Mouse (Mus musculus) kidney, embryonic 15.5 days (tissue): ENCODE results near the gene Olfr898. TPM values are rescaled to one million over a fixed set of nuclear protein-coding genes. Genes with fewer than 3 reads are reported as not detected.

Experiments used
- ATAC-seq: fragments of 200-750 bp; cut with Nextera tagmentation; replicated peaks from 2 replicates; pipeline ENCODE4 v1.8.0; 2017; ENCODE audit warnings: moderate TSS enrichment; ENCODE audit not compliant: low FRiP score
- H3K27ac ChIP-seq: fragments of 300-500 bp; sonication (generic); 2 replicates; pipeline ENCODE4 v1.5.1; 2015; ENCODE audit warnings: mild to moderate bottlenecking, inconsistent platforms
- H3K27me3 ChIP-seq: fragments of 300-500 bp; sonication (generic); 2 replicates; pipeline ENCODE4 v1.6.1; 2015; ENCODE audit warnings: inconsistent platforms
- H3K36me3 ChIP-seq: fragments of 300-500 bp; sonication (generic); 2 replicates; pipeline ENCODE4 v1.6.1; 2015; ENCODE audit warnings: inconsistent platforms
- H3K4me1 ChIP-seq: fragments of 300-500 bp; sonication (generic); 2 replicates; pipeline ENCODE4 v1.6.1; 2015; ENCODE audit warnings: inconsistent platforms
- H3K4me2 ChIP-seq: fragments of 300-500 bp; sonication (generic); 2 replicates; pipeline ENCODE4 v1.6.1; 2015; ENCODE audit warnings: moderate library complexity, mild to moderate bottlenecking, inconsistent platforms
- H3K4me3 ChIP-seq: fragments of 300-500 bp; sonication (generic); replicated peaks from 2 replicates; pipeline ENCODE4 v1.5.1; 2015; ENCODE audit warnings: mild to moderate bottlenecking, inconsistent platforms
- H3K9ac ChIP-seq: fragments of 300-500 bp; sonication (generic); 2 replicates; pipeline ENCODE4 v1.6.1; 2015; ENCODE audit warnings: mild to moderate bottlenecking, inconsistent platforms
- H3K9me3 ChIP-seq: fragments of 300-500 bp; sonication (generic); replicated peaks from 2 replicates; pipeline ENCODE4 v1.6.1; 2016; ENCODE audit warnings: inconsistent platforms
- WGBS: fragments of 180-500 bp; shearing (Covaris S2); methylation state at CpG from one replicate; pipeline ENCODE4 v1.1.7; 2015; ENCODE audit warnings: mixed read lengths; 5-methylcytosine and 5-hydroxymethylcytosine counted together
- polyA plus RNA-seq: library from polyadenylated mRNA; unstranded; fragments of >200 nt; fragmentation: Nextera tagmentation; extraction: Ambion mirVana; gene quantifications from 2 replicates; pipeline ENCODE4 v1.2.1, GENCODE M21; 2015

The Olfr898 gene
- polyA plus RNA-seq = not detected in 2 replicates

DNA sequence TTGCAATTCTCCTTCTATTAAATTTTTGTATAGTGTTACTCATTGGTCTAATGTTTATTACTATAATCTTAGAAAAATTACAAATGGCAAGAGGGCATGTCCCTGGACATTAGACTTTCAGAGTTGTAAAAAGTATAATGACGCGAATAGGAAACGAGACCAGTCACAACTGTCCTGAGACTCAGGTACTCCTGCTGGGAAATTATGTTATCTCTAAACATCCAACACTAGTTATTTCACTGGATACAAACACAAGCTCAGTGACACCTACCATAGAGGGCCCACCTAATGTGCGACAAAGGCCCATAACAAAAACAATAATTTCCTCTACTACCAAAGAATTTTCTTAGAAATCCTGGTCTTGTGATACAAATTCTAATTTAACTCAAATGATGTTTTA lies at the start of gene Olfr898:
Gene Olfr898, plus strand, starts transcription at position 301 of the 400 bp plus-strand sequence.
- H3K4me3 ChIP-seq = no peak within 1 kb of the TSS
- H3K36me3 ChIP-seq = no peaks in the 10 kb centered on the region
- no peaks in the 10 kb centered on the region for H3K4me1 ChIP-seq
- ATAC-seq = no peak
- no peak within 1 kb of the TSS for H3K4me2 ChIP-seq
- no peaks in the 10 kb centered on the region for H3K27me3 ChIP-seq
- H3K9ac ChIP-seq = no peak within 1 kb of the TSS
- no peak within 1 kb of the TSS for H3K27ac ChIP-seq
- WGBS = 95% methylated on average over 4 of the region's 4 CpGs
- H3K9me3 ChIP-seq = no peaks in the 10 kb centered on the region

DNA sequence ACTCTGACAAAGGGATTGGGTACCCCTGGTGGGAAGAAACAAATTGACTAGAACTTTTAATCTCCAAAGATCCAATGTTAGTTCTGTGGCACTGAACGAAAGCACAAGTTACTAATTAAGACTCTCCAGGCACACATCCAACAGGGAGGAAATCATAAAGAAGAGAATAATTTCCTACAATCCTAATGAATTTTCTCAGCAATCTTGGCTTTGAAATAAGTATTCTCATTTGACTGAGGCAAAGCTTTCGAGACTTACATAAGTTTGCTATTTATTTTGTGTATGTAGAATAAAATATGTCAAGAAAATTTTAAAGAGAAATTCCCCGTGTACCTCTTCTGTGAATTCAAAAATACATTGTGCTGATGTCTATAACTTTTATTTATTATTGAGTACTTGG lies 19.5 kb upstream of the Olfr898 start, which contains the start of gene Olfr25:
Gene Olfr25, plus strand, starts transcription at position 301 of the 400 bp plus-strand sequence.
- Histone ChIP-seq H3K9ac (no peak within 1 kb of the TSS), H3K27ac (no peak within 1 kb of the TSS), H3K27me3 (no peaks in the 10 kb centered on the region), H3K4me2 (no peak within 1 kb of the TSS), H3K9me3 (no peaks in the 10 kb centered on the region), H3K4me1 (no peaks in the 10 kb centered on the region), H3K36me3 (no peaks in the 10 kb centered on the region), H3K4me3 (no peak within 1 kb of the TSS)
- no peak for ATAC-seq
- 82% methylated on average over 3 of the region's 3 CpGs for WGBS

DNA sequence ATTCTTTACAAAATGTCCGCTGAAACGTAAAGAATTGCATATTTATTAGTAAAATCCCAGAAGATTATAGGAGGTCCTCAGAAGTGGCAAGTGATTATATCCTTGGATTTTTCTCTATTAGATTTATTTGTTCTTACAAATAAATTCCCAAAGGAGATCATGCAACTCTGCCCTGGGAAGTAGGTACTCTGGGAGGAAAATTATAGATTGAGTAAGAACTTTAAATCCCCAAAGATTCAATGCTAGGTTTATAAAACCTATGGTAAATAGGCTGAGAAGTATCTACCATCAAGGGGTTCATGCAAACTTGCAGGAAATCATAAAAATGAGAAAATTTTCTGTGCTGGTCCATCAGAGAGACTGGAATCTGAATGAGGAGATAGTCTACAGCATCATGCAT lies 18.4 kb downstream of the Olfr898 start, which contains the start of gene Olfr250:
Gene Olfr250, plus strand, starts transcription at position 301 of the 400 bp plus-strand sequence.
- H3K9me3 ChIP-seq = no peaks in the 10 kb centered on the region
- H3K4me3 ChIP-seq = no peak within 1 kb of the TSS
- H3K4me1 ChIP-seq = no peaks in the 10 kb centered on the region
- no peak within 1 kb of the TSS for H3K9ac ChIP-seq
- no peaks in the 10 kb centered on the region for H3K36me3 ChIP-seq
- no peaks in the 10 kb centered on the region for H3K27me3 ChIP-seq
- ATAC-seq = no peak
- 95% methylated on average over 2 of the region's 2 CpGs for WGBS
- no peak within 1 kb of the TSS for H3K4me2 ChIP-seq
- no peak within 1 kb of the TSS for H3K27ac ChIP-seq

DNA sequence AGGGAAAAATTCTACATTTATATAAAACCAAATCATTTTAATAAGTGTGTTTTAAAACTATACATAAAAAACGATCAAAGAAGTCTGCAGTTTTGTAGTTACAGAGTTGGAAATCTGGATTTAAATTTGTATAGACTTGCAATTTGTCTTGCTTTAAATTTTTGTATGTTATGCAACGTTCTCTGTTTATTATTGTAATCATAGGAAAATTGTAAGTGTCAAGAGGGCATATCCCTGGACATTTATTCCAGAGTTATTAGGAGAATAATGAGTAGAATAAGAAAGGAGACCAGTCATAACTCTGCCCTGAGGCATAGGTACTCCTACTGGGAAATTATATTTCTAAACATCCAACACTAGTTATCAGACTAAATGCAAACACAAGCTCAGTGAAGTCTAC lies 28.6 kb downstream of the Olfr898 start, which contains the start of gene Olfr251:
Gene Olfr251, plus strand, starts transcription at position 301 of the 400 bp plus-strand sequence.
- H3K9me3 ChIP-seq = no peaks in the 10 kb centered on the region
- no peaks in the 10 kb centered on the region for H3K4me1 ChIP-seq
- H3K4me3 ChIP-seq = no peak within 1 kb of the TSS
- no peak within 1 kb of the TSS for H3K27ac ChIP-seq
- H3K9ac ChIP-seq = no peak within 1 kb of the TSS
- H3K36me3 ChIP-seq = no peaks in the 10 kb centered on the region
- 61% methylated on average over 2 of the region's 2 CpGs for WGBS
- ATAC-seq = no peak
- no peaks in the 10 kb centered on the region for H3K27me3 ChIP-seq
- H3K4me2 ChIP-seq = no peak within 1 kb of the TSS

DNA sequence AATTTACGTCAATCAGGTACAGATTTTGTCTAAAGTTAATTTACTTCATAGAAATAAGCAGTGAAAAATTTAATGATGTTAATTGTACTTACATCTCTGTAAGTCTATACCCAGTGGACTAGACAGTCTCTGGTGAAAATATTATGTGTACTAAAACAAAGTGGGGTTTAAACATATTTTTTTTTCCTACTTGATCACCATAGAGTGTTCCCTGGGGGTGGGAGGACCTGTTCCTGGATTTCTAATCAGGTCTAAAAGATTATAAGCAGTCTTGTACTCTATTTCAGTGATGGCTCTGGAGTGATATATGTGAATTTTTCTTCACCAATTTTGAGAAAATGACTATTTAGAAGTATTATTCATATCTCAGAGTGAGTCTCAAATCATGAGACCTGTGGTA lies 53.2 kb downstream of the Olfr898 start, which contains the start of gene Olfr147:
Gene Olfr147, plus strand, starts transcription at position 301 of the 400 bp plus-strand sequence.
- Histone ChIP-seq H3K4me3 (no peak within 1 kb of the TSS), H3K9me3 (no peaks in the 10 kb centered on the region), H3K9ac (no peak within 1 kb of the TSS), H3K27ac (no peak within 1 kb of the TSS), H3K4me2 (no peak within 1 kb of the TSS), H3K27me3 (no peaks in the 10 kb centered on the region), H3K4me1 (no peaks in the 10 kb centered on the region), H3K36me3 (no peaks in the 10 kb centered on the region)
- ATAC-seq = no peak
- 78% methylated on average over 1 of the region's 1 CpGs for WGBS

Other genes starting within 250 kb of the Olfr898 start
- not detected in 2 replicates for gene Olfr888, start 240.3 kb upstream of the Olfr898 start, polyA plus RNA-seq
- 0.06 and 0.08 TPM in 2 replicates for gene Olfr889, start 233.2 kb upstream of the Olfr898 start, polyA plus RNA-seq
- gene Olfr890, start 205.9 kb upstream of the Olfr898 start, polyA plus RNA-seq = not detected in 2 replicates
- not detected in 2 replicates for gene Olfr891, start 167.6 kb upstream of the Olfr898 start, polyA plus RNA-seq
- gene Olfr893, start 140.0 kb upstream of the Olfr898 start, polyA plus RNA-seq = not detected in 2 replicates
- gene Olfr894, start 130.4 kb upstream of the Olfr898 start, polyA plus RNA-seq = not detected in 2 replicates
- gene Olfr143, start 95.6 kb upstream of the Olfr898 start, polyA plus RNA-seq = not detected in 2 replicates
- not detected in 2 replicates for gene Olfr895, start 80.6 kb upstream of the Olfr898 start, polyA plus RNA-seq
- gene Olfr896-ps1, start 57.3 kb upstream of the Olfr898 start, polyA plus RNA-seq = not detected in 2 replicates
- not detected in 2 replicates for gene Olfr25, start 19.4 kb upstream of the Olfr898 start, polyA plus RNA-seq
- not detected in 2 replicates for gene Olfr250, start 18.5 kb downstream of the Olfr898 start, polyA plus RNA-seq
- gene Olfr251, start 28.7 kb downstream of the Olfr898 start, polyA plus RNA-seq = not detected in 2 replicates
- gene Olfr147, start 53.3 kb downstream of the Olfr898 start, polyA plus RNA-seq = not detected in 2 replicates
- gene Olfr901, start 81.0 kb downstream of the Olfr898 start, polyA plus RNA-seq = not detected in 2 replicates
- not detected in 2 replicates for gene Olfr902, start 99.2 kb downstream of the Olfr898 start, polyA plus RNA-seq
- not detected in 2 replicates for gene Olfr904, start 114.7 kb downstream of the Olfr898 start, polyA plus RNA-seq
- gene Olfr905, start 122.7 kb downstream of the Olfr898 start, polyA plus RNA-seq = not detected in 2 replicates
- not detected in 2 replicates for gene Olfr906, start 138.7 kb downstream of the Olfr898 start, polyA plus RNA-seq
- gene Olfr907, start 147.4 kb downstream of the Olfr898 start, polyA plus RNA-seq = not detected in 2 replicates
- gene Olfr911-ps1, start 173.2 kb downstream of the Olfr898 start, polyA plus RNA-seq = not detected in 2 replicates
- not detected in 2 replicates for gene Olfr910, start 189.4 kb downstream of the Olfr898 start, polyA plus RNA-seq
- not detected in 2 replicates for gene Olfr912, start 231.8 kb downstream of the Olfr898 start, polyA plus RNA-seq
- gene Olfr913, start 244.3 kb downstream of the Olfr898 start, polyA plus RNA-seq = not detected in 2 replicates